Mouse (Mus musculus) liver, adult 2 months (tissue): ENCODE results near the gene Wnk4. TPM values are rescaled to one million over a fixed set of nuclear protein-coding genes. Genes with fewer than 3 reads are reported as not detected.
"Not testable (repeated sequence)": the region's sequence is repeated elsewhere in the genome, so short reads cannot be mapped to it uniquely, and the experiment has no call there.

Experiments used
- DNase-seq: peaks from one replicate; pipeline ENCODE4 v3.0.0-alpha.2; 2011; ENCODE audit warnings: low read depth, low spot score; ENCODE audit errors: extremely low read depth
- H3K27ac ChIP-seq: fragments of 200-500 bp; replicated peaks from 2 replicates; pipeline ENCODE4 v1.5.1; 2012; ENCODE audit warnings: low read depth, mild to moderate bottlenecking, control low read depth, inconsistent platforms, low read length; ENCODE audit not compliant: insufficient read depth
- H3K27me3 ChIP-seq: fragments of 200-500 bp; 2 replicates; pipeline ENCODE4 v1.6.1; 2012; ENCODE audit warnings: mild to moderate bottlenecking, moderate library complexity, low read length, inconsistent platforms; ENCODE audit not compliant: control insufficient read depth, insufficient read depth
- H3K36me3 ChIP-seq: fragments of 200-500 bp; 2 replicates; pipeline ENCODE4 v1.6.1; 2012; ENCODE audit warnings: low read length, inconsistent platforms; ENCODE audit not compliant: control insufficient read depth, insufficient read depth
- H3K4me1 ChIP-seq: fragments of 200-500 bp; 2 replicates; pipeline ENCODE4 v1.6.1; 2011; ENCODE audit warnings: low read length; ENCODE audit not compliant: control insufficient read depth, insufficient read depth
- H3K4me3 ChIP-seq: fragments of 200-500 bp; 2 replicates; pipeline ENCODE4 v1.5.1; 2011; ENCODE audit warnings: low read depth, mild to moderate bottlenecking, control low read depth, low read length, moderate library complexity; ENCODE audit not compliant: insufficient read depth
- H3K79me2 ChIP-seq: fragments of 200-500 bp; 2 replicates; pipeline ENCODE4 v1.6.1; 2012; ENCODE audit warnings: inconsistent platforms, mild to moderate bottlenecking, low read length, moderate library complexity; ENCODE audit not compliant: control insufficient read depth, insufficient read depth
- H3K9ac ChIP-seq: fragments of 200-500 bp; 2 replicates; pipeline ENCODE4 v1.6.1; 2012; ENCODE audit warnings: low read depth, mild to moderate bottlenecking, control low read depth, inconsistent platforms, low read length
- CTCF ChIP-seq: fragments of 200-500 bp; IDR thresholded peaks from 2 replicates; pipeline ENCODE4 v1.5.1; 2011; ENCODE audit warnings: low read depth, low read length, control low read depth
- POLR2A ChIP-seq: fragments of 200-500 bp; IDR thresholded peaks from 2 replicates; pipeline ENCODE4 v1.6.1; 2011; ENCODE audit warnings: low read length, control low read depth; ENCODE audit not compliant: insufficient read depth; ENCODE audit errors: extremely low read depth
- WGBS: fragments of 180-500 bp; shearing (Covaris S2); methylation state at CpG from one replicate; pipeline ENCODE4 v1.1.7; 2018; 5-methylcytosine and 5-hydroxymethylcytosine counted together
- polyA plus RNA-seq: library from polyadenylated mRNA; depleted of rRNA; stranded (reverse); fragments of >200 nt; gene quantifications from 2 replicates; pipeline ENCODE4 v1.2.3, GENCODE M21; 2012; rRNA removed
- total RNA-seq: library from RNA; depleted of rRNA; stranded (reverse); fragments of >200 nt; gene quantifications from 2 replicates; pipeline ENCODE4 v1.2.3, GENCODE M21; 2014; rRNA removed

Wnk4 gene
- total and polyA plus RNA-seq, 2 experiments = 0.37 to 1.1 TPM

- Histone ChIP-seq H3K9ac (no peak overlapping the region), H3K27ac (no peak overlapping the region), H3K4me3 (no peak overlapping the region), H3K79me2 (no peaks in the 10 kb centered on the region), H3K27me3 (no peaks in the 10 kb centered on the region), H3K4me1 (peaks cover 2% of the 10 kb centered on the region; the same call in 1 of the 2 replicates), H3K36me3 (peaks cover 37% of the 10 kb centered on the region)
- WGBS = 10% methylated on average over 4 of the region's 4 CpGs
- no peak for TF ChIP-seq POLR2A
- TF ChIP-seq CTCF = peak; percentile 99
- DNase-seq = peak; percentile 61
Observed at GRCm38 (mm10) chr11:101323609-101324008, 63.2 kb downstream of the Wnk4 start.

GRCm38 (mm10) chr11:101324763-101325162 is 64.4 kb downstream of the Wnk4 start, which contains the start of gene Aoc2:
Aoc2 (plus strand) TSS chr11:101325063.
- Histone ChIP-seq H3K27ac (no peak within 1 kb of the TSS), H3K79me2 (no peaks in the 10 kb centered on the region), H3K9ac (no peak within 1 kb of the TSS), H3K36me3 (peaks cover 27% of the 10 kb centered on the region), H3K27me3 (no peaks in the 10 kb centered on the region), H3K4me3 (no peak within 1 kb of the TSS), H3K4me1 (peaks cover 2% of the 10 kb centered on the region; the same call in 1 of the 2 replicates)
- WGBS = 84% methylated on average over 5 of the region's 5 CpGs
- DNase-seq = no peak
- no peak for TF ChIP-seq POLR2A
- no peak for TF ChIP-seq CTCF

GRCm38 (mm10) chr11:101325201-101325600 is 64.8 kb downstream of the Wnk4 start:
- WGBS = 94% methylated on average over 11 of the region's 11 CpGs
- not testable (repeated sequence) for H3K4me3 ChIP-seq, H3K79me2 ChIP-seq, H3K4me1 ChIP-seq, DNase-seq, H3K27ac ChIP-seq, H3K9ac ChIP-seq, H3K27me3 ChIP-seq
- peaks cover 22% of the 10 kb centered on the region for H3K36me3 ChIP-seq

- no peak for DNase-seq
- no peak overlapping the region for H3K4me3 ChIP-seq
- no peaks in the 10 kb centered on the region for H3K79me2 ChIP-seq
- H3K36me3 ChIP-seq = peaks cover 13% of the 10 kb centered on the region
- H3K27me3 ChIP-seq = no peaks in the 10 kb centered on the region
- peaks cover 2% of the 10 kb centered on the region; the same call in 1 of the 2 replicates for H3K4me1 ChIP-seq
- TF ChIP-seq CTCF (no peak), POLR2A (no peak)
- no peak overlapping the region for H3K9ac ChIP-seq
- H3K27ac ChIP-seq = no peak overlapping the region
- 92% methylated on average over 11 of the region's 11 CpGs for WGBS
Observed at GRCm38 (mm10) chr11:101326147-101326546, 65.8 kb downstream of the Wnk4 start.

Other genes with a start within 250 kb of the Wnk4 start
- 22.1 and 23.6 TPM in 2 replicates for gene Naglu, start 190.6 kb upstream of the Wnk4 start, total RNA-seq
- gene Naglu, start 190.6 kb upstream of the Wnk4 start, polyA plus RNA-seq = 33.8 and 38.8 TPM in 2 replicates
- 0.27 and 0.37 TPM in 2 replicates for gene Hsd17b1, start 182.2 kb upstream of the Wnk4 start, total RNA-seq
- gene Hsd17b1, start 182.2 kb upstream of the Wnk4 start, polyA plus RNA-seq = 0.12 and 0.37 TPM in 2 replicates
- gene Coasy, start 178.0 kb upstream of the Wnk4 start, total RNA-seq = 84.0 and 89.9 TPM in 2 replicates
- gene Coasy, start 178.0 kb upstream of the Wnk4 start, polyA plus RNA-seq = 182 and 194 TPM in 2 replicates
- gene Mlx, start 173.3 kb upstream of the Wnk4 start, total RNA-seq = 33.5 and 34.4 TPM in 2 replicates
- gene Mlx, start 173.3 kb upstream of the Wnk4 start, polyA plus RNA-seq = 34.8 and 39.8 TPM in 2 replicates
- gene Psmc3ip, start 165.1 kb upstream of the Wnk4 start, total RNA-seq = 0.55 and 0.67 TPM in 2 replicates
- gene Psmc3ip, start 165.1 kb upstream of the Wnk4 start, polyA plus RNA-seq = 0.20 and 0.39 TPM in 2 replicates
- 46.2 and 46.3 TPM in 2 replicates for gene Retreg3, start 140.7 kb upstream of the Wnk4 start, total RNA-seq
- 61.2 and 61.5 TPM in 2 replicates for gene Retreg3, start 140.7 kb upstream of the Wnk4 start, polyA plus RNA-seq
- gene Tubg1, start 140.6 kb upstream of the Wnk4 start, total RNA-seq = 7.6 and 9.2 TPM in 2 replicates
- 11.9 and 17.6 TPM in 2 replicates for gene Tubg1, start 140.6 kb upstream of the Wnk4 start, polyA plus RNA-seq
- gene Tubg2, start 104.7 kb upstream of the Wnk4 start, total RNA-seq = not detected in 2 replicates
- gene Tubg2, start 104.7 kb upstream of the Wnk4 start, polyA plus RNA-seq = 0.10 and 0.17 TPM in 2 replicates
- 0.40 and 0.46 TPM in 2 replicates for gene Cntnap1, start 90.0 kb upstream of the Wnk4 start, total RNA-seq
- 0.87 and 0.88 TPM in 2 replicates for gene Cntnap1, start 90.0 kb upstream of the Wnk4 start, polyA plus RNA-seq
- 3.9 and 4.0 TPM in 2 replicates for gene Plekhh3, start 89.2 kb upstream of the Wnk4 start, total RNA-seq
- 10.5 and 11.5 TPM in 2 replicates for gene Plekhh3, start 89.2 kb upstream of the Wnk4 start, polyA plus RNA-seq
- 0.13 TPM in 1 of 2 replicates, not detected in the other for gene Ccr10, start 85.1 kb upstream of the Wnk4 start, total RNA-seq
- gene Ccr10, start 85.1 kb upstream of the Wnk4 start, polyA plus RNA-seq = 0.05 and 0.13 TPM in 2 replicates
- 10.5 and 10.8 TPM in 2 replicates for gene Ezh1, start 34.1 kb upstream of the Wnk4 start, total RNA-seq
- 7.5 and 9.2 TPM in 2 replicates for gene Ezh1, start 34.1 kb upstream of the Wnk4 start, polyA plus RNA-seq
- 4.9 and 6.6 TPM in 2 replicates for gene Ramp2, start 14.5 kb upstream of the Wnk4 start, total RNA-seq
- gene Ramp2, start 14.5 kb upstream of the Wnk4 start, polyA plus RNA-seq = 16.4 and 22.5 TPM in 2 replicates
- gene Vps25, start 6.9 kb upstream of the Wnk4 start, total RNA-seq = 35.6 and 43.8 TPM in 2 replicates
- 109 and 122 TPM in 2 replicates for gene Vps25, start 6.9 kb upstream of the Wnk4 start, polyA plus RNA-seq
- gene Cntd1, start 18.4 kb downstream of the Wnk4 start, total RNA-seq = not detected in 2 replicates
- not detected in 2 replicates for gene Cntd1, start 18.4 kb downstream of the Wnk4 start, polyA plus RNA-seq
- 74.7 and 96.8 TPM in 2 replicates for gene Coa3, start 18.5 kb downstream of the Wnk4 start, total RNA-seq
- 289 and 376 TPM in 2 replicates for gene Coa3, start 18.5 kb downstream of the Wnk4 start, polyA plus RNA-seq
- gene Becn1, start 41.7 kb downstream of the Wnk4 start, total RNA-seq = 43.8 and 57.8 TPM in 2 replicates
- gene Becn1, start 41.7 kb downstream of the Wnk4 start, polyA plus RNA-seq = 43.1 and 50.8 TPM in 2 replicates
- gene Psme3, start 55.6 kb downstream of the Wnk4 start, total RNA-seq = 15.8 and 16.8 TPM in 2 replicates
- 34.5 and 37.9 TPM in 2 replicates for gene Psme3, start 55.6 kb downstream of the Wnk4 start, polyA plus RNA-seq
- 0.40 and 0.46 TPM in 2 replicates for gene Aoc2, start 64.5 kb downstream of the Wnk4 start, total RNA-seq
- 0.91 and 1.7 TPM in 2 replicates for gene Aoc2, start 64.5 kb downstream of the Wnk4 start, polyA plus RNA-seq
- gene Aoc3, start 70.0 kb downstream of the Wnk4 start, total RNA-seq = 0.13 and 0.18 TPM in 2 replicates
- 0.05 and 0.16 TPM in 2 replicates for gene Aoc3, start 70.0 kb downstream of the Wnk4 start, polyA plus RNA-seq
- gene G6pc, start 107.0 kb downstream of the Wnk4 start, total RNA-seq = 121 and 144 TPM in 2 replicates
- gene G6pc, start 107.0 kb downstream of the Wnk4 start, polyA plus RNA-seq = 115 and 146 TPM in 2 replicates
- gene Aarsd1, start 157.0 kb downstream of the Wnk4 start, total RNA-seq = 21.3 and 22.2 TPM in 2 replicates
- 18.6 and 19.8 TPM in 2 replicates for gene Aarsd1, start 157.0 kb downstream of the Wnk4 start, polyA plus RNA-seq
- 0.20 and 0.65 TPM in 2 replicates for gene Gm27029, start 164.2 kb downstream of the Wnk4 start, total RNA-seq
- gene Gm27029, start 164.2 kb downstream of the Wnk4 start, polyA plus RNA-seq = 0.10 and 0.37 TPM in 2 replicates
- gene Rundc1, start 164.5 kb downstream of the Wnk4 start, total RNA-seq = 2.8 and 3.1 TPM in 2 replicates
- 8.6 and 8.9 TPM in 2 replicates for gene Rundc1, start 164.5 kb downstream of the Wnk4 start, polyA plus RNA-seq
- gene Ptges3l, start 164.8 kb downstream of the Wnk4 start, total RNA-seq = 0.27 and 0.46 TPM in 2 replicates
- 0.93 and 1.1 TPM in 2 replicates for gene Ptges3l, start 164.8 kb downstream of the Wnk4 start, polyA plus RNA-seq
- gene Rpl27, start 181.7 kb downstream of the Wnk4 start, total RNA-seq = 236 and 259 TPM in 2 replicates
- gene Rpl27, start 181.7 kb downstream of the Wnk4 start, polyA plus RNA-seq = 193 and 230 TPM in 2 replicates
- gene Ifi35, start 187.8 kb downstream of the Wnk4 start, total RNA-seq = 24.6 and 37.1 TPM in 2 replicates
- 33.8 and 43.6 TPM in 2 replicates for gene Ifi35, start 187.8 kb downstream of the Wnk4 start, polyA plus RNA-seq
- gene Rnd2, start 204.4 kb downstream of the Wnk4 start, total RNA-seq = 5.5 and 8.0 TPM in 2 replicates
- gene Rnd2, start 204.4 kb downstream of the Wnk4 start, polyA plus RNA-seq = 18.9 and 22.3 TPM in 2 replicates
- gene Vat1, start 205.7 kb downstream of the Wnk4 start, total RNA-seq = 11.0 and 11.2 TPM in 2 replicates
- 30.4 and 33.4 TPM in 2 replicates for gene Vat1, start 205.7 kb downstream of the Wnk4 start, polyA plus RNA-seq